Mouse (Mus musculus) lung, adult 18-20 months (tissue): ENCODE results near the gene Pofut1.

Experiments used
- DNase-seq, 2 experiments: peaks; one replicate each; pipeline ENCODE4 v3.0.0; 2022; ENCODE audit warnings: mixed read lengths in 2 of 2

The Pofut1 gene

GRCm38 (mm10) chr2:153241250-153242014 is at the start of gene Pofut1, which contains the start of gene Plagl2:
TSS of gene Pofut1 (plus strand) at chr2:153241533.
TSS of gene Plagl2 (minus strand) at chr2:153241426.
- peak; percentile 91 to 92 for DNase-seq

- DNase-seq: no peak
These were observed 47.1 kb upstream of the Pofut1 start for GRCm38 (mm10) chr2:153194255-153194654.

- no peak for DNase-seq
These were observed 42.8 kb upstream of the Pofut1 start for GRCm38 (mm10) chr2:153198485-153198884.

GRCm38 (mm10) chr2:153199114-153199513 is 42.2 kb upstream of the Pofut1 start:
- no peak for DNase-seq

GRCm38 (mm10) chr2:153202766-153203165 is 38.6 kb upstream of the Pofut1 start:
- DNase-seq: no peak

- no peak for DNase-seq
These were observed 33.2 kb upstream of the Pofut1 start for GRCm38 (mm10) chr2:153208149-153208548.

GRCm38 (mm10) chr2:153209286-153209685 is 32.0 kb upstream of the Pofut1 start:
- DNase-seq: no peak

GRCm38 (mm10) chr2:153211451-153211850 is 29.9 kb upstream of the Pofut1 start:
- DNase-seq: no peak

GRCm38 (mm10) chr2:153213351-153213750 is 28.0 kb upstream of the Pofut1 start:
- DNase-seq: no peak

- DNase-seq: peak; percentile 35 to 44
These were observed 26.5 kb upstream of the Pofut1 start for GRCm38 (mm10) chr2:153214771-153215259.

GRCm38 (mm10) chr2:153215421-153215820 is 25.9 kb upstream of the Pofut1 start:
- no peak for DNase-seq

GRCm38 (mm10) chr2:153217826-153218340 is 23.4 kb upstream of the Pofut1 start:
- no peak for DNase-seq

GRCm38 (mm10) chr2:153218516-153218915 is 22.8 kb upstream of the Pofut1 start:
- no peak for DNase-seq

- no peak for DNase-seq
These were observed 19.7 kb upstream of the Pofut1 start for GRCm38 (mm10) chr2:153221620-153222019.

- no peak for DNase-seq
These were observed 19.2 kb upstream of the Pofut1 start for GRCm38 (mm10) chr2:153222130-153222529.

- DNase-seq: no peak
These were observed 18.8 kb upstream of the Pofut1 start for GRCm38 (mm10) chr2:153222566-153222965.

- peak; percentile 34 to 50 for DNase-seq
These were observed 16.3 kb upstream of the Pofut1 start, which contains the start of gene Tspyl3 for GRCm38 (mm10) chr2:153224946-153225594. TSS of gene Tspyl3 (minus strand) at chr2:153225441.

GRCm38 (mm10) chr2:153225595-153225953 is 15.8 kb upstream of the Pofut1 start:
- no peak for DNase-seq

- DNase-seq: no peak
These were observed 13.4 kb upstream of the Pofut1 start for GRCm38 (mm10) chr2:153227959-153228358.

- no peak for DNase-seq
These were observed 12.8 kb upstream of the Pofut1 start for GRCm38 (mm10) chr2:153228523-153228922.

- no peak for DNase-seq
These were observed 4.1 kb upstream of the Pofut1 start for GRCm38 (mm10) chr2:153237193-153237592.

- no peak for DNase-seq
These were observed 3.4 kb upstream of the Pofut1 start for GRCm38 (mm10) chr2:153237891-153238290.

- peak in 1 of 2 experiments; percentile 63 for DNase-seq
These were observed 2.9 kb upstream of the Pofut1 start for GRCm38 (mm10) chr2:153238406-153238805.
